Mouse (Mus musculus): ENCODE results near the gene Bst2.

GRCm38 (mm10) chr8:71495811-71496210 is 41.4 kb downstream of the Bst2 start:
- TF ChIP-seq POLR2A (IDR thresholded peaks at IDR 0.05; ENCODE audit: borderline replicate concordance, extremely low read depth, insufficient read depth, insufficient read length, poor library complexity, severe bottlenecking) (no peak), CTCF (IDR thresholded peaks at IDR 0.05; ENCODE audit: borderline replicate concordance, extremely low read depth, insufficient read depth, insufficient read length) (no peak)

All from brain, embryonic 14.5 days (tissue).